Mouse (Mus musculus) cerebellum, adult 11-12 months (tissue): ENCODE data around the gene Mgst2.

Source experiments
- DNase-seq: peaks from one replicate; pipeline ENCODE4 v3.0.0; 2022

The Mgst2 gene

GRCm38 (mm10) chr3:51660060-51660459 is at the start of gene Mgst2:
TSS of gene Mgst2 (plus strand) at chr3:51660360.
- no peak for DNase-seq

GRCm38 (mm10) chr3:51611972-51612371 is 48.2 kb upstream of the Mgst2 start:
- DNase-seq, result peak; percentile 27

- no peak for DNase-seq
These were observed 47.5 kb upstream of the Mgst2 start for GRCm38 (mm10) chr3:51612398-51613356.

GRCm38 (mm10) chr3:51614278-51614677 is 45.9 kb upstream of the Mgst2 start:
- no peak for DNase-seq

GRCm38 (mm10) chr3:51623956-51624355 is 36.2 kb upstream of the Mgst2 start:
- no peak for DNase-seq

GRCm38 (mm10) chr3:51627741-51628140 is 32.4 kb upstream of the Mgst2 start:
- no peak for DNase-seq

GRCm38 (mm10) chr3:51628977-51629376 is 31.2 kb upstream of the Mgst2 start:
- no peak for DNase-seq

GRCm38 (mm10) chr3:51630746-51631145 is 29.4 kb upstream of the Mgst2 start:
- no peak for DNase-seq

GRCm38 (mm10) chr3:51631971-51632370 is 28.2 kb upstream of the Mgst2 start:
- no peak for DNase-seq

- DNase-seq, result no peak
These were observed 25.7 kb upstream of the Mgst2 start for GRCm38 (mm10) chr3:51634451-51634850.

GRCm38 (mm10) chr3:51635960-51636359 is 24.2 kb upstream of the Mgst2 start:
- DNase-seq, result no peak

GRCm38 (mm10) chr3:51636700-51637099 is 23.5 kb upstream of the Mgst2 start:
- no peak for DNase-seq

GRCm38 (mm10) chr3:51637326-51637725 is 22.8 kb upstream of the Mgst2 start:
- no peak for DNase-seq

GRCm38 (mm10) chr3:51638260-51638659 is 21.9 kb upstream of the Mgst2 start:
- no peak for DNase-seq

- DNase-seq, result no peak
These were observed 14.7 kb upstream of the Mgst2 start for GRCm38 (mm10) chr3:51645484-51645883.

GRCm38 (mm10) chr3:51646301-51646700 is 13.9 kb upstream of the Mgst2 start:
- no peak for DNase-seq

- no peak for DNase-seq
These were observed 12.8 kb upstream of the Mgst2 start for GRCm38 (mm10) chr3:51647356-51647755.

- DNase-seq, result peak; percentile 72
These were observed 12.0 kb upstream of the Mgst2 start for GRCm38 (mm10) chr3:51648037-51648664.

GRCm38 (mm10) chr3:51649426-51649825 is 10.7 kb upstream of the Mgst2 start:
- DNase-seq, result no peak

- no peak for DNase-seq
These were observed 10.2 kb upstream of the Mgst2 start for GRCm38 (mm10) chr3:51649986-51650385.

- DNase-seq, result no peak
These were observed 9.0 kb upstream of the Mgst2 start for GRCm38 (mm10) chr3:51651149-51651548.

- DNase-seq, result peak; percentile 85
These were observed 7.9 kb upstream of the Mgst2 start for GRCm38 (mm10) chr3:51652292-51652691.

- peak; percentile 22 for DNase-seq
These were observed 7.5 kb upstream of the Mgst2 start for GRCm38 (mm10) chr3:51652701-51653100.
